Mouse (Mus musculus) cerebellum, adult 2 months (tissue): ENCODE results near the gene H3f3a. TPM values are rescaled to one million over a fixed set of nuclear protein-coding genes. Genes with fewer than 3 reads are reported as not detected.

Experiments used
- DNase-seq, 2 experiments: peaks; one replicate each; pipeline ENCODE4 v3.0.0; 2021
- H3K27ac ChIP-seq: fragments of 200-500 bp; 2 replicates; pipeline ENCODE4 v1.5.1; 2012; ENCODE audit warnings: low read length, control low read depth, inconsistent platforms; ENCODE audit not compliant: insufficient read depth
- H3K27me3 ChIP-seq: fragments of 200-500 bp; 2 replicates; pipeline ENCODE4 v1.6.1; 2012; ENCODE audit warnings: inconsistent platforms, mild to moderate bottlenecking, low read length, moderate library complexity; ENCODE audit not compliant: control insufficient read depth, insufficient read depth
- H3K4me1 ChIP-seq: fragments of 200-500 bp; 2 replicates; pipeline ENCODE4 v1.6.1; 2011; ENCODE audit warnings: low read length; ENCODE audit not compliant: control insufficient read depth, insufficient read depth
- H3K4me3 ChIP-seq: fragments of 200-500 bp; replicated peaks from 2 replicates; pipeline ENCODE3; 2011; ENCODE audit warnings: mild to moderate bottlenecking, low read depth, low read length, control low read depth; ENCODE audit not compliant: insufficient read depth
- CTCF ChIP-seq: fragments of 200-500 bp; IDR thresholded peaks from 2 replicates; pipeline ENCODE4 v1.5.1; 2011; ENCODE audit warnings: low read depth, mild to moderate bottlenecking, control low read depth, low read length, moderate library complexity, borderline replicate concordance; ENCODE audit not compliant: insufficient read depth
- POLR2A ChIP-seq: fragments of 200-500 bp; IDR thresholded peaks from 2 replicates; pipeline ENCODE4 v1.6.1; 2011; ENCODE audit warnings: low read length, control low read depth, borderline replicate concordance; ENCODE audit not compliant: insufficient read depth
- WGBS: fragments of 180-500 bp; shearing (Covaris S2); methylation state at CpG from one replicate; pipeline ENCODE4 v1.1.7; 2018; 5-methylcytosine and 5-hydroxymethylcytosine counted together
- polyA plus RNA-seq: library from polyadenylated mRNA; depleted of rRNA; stranded (reverse); fragments of >200 nt; gene quantifications from 2 replicates; pipeline ENCODE4 v1.2.3, GENCODE M21; 2012

The H3f3a gene
- polyA plus RNA-seq, 1 experiment = 463 TPM

- Histone ChIP-seq H3K4me3 (no peak overlapping the region), H3K27me3 (no peaks in the 10 kb centered on the region), H3K4me1 (peaks cover 33% of the 10 kb centered on the region), H3K27ac (peak overlapping the region; percentile 15)
- WGBS = 24% methylated on average over 14 of the region's 14 CpGs
- TF ChIP-seq POLR2A = no peak
- no peak for TF ChIP-seq CTCF
- peak; percentile 48 to 67 for DNase-seq
Observed at GRCm38 (mm10) chr1:180791821-180792480, 21.8 kb downstream of the H3f3a start.

DNA sequence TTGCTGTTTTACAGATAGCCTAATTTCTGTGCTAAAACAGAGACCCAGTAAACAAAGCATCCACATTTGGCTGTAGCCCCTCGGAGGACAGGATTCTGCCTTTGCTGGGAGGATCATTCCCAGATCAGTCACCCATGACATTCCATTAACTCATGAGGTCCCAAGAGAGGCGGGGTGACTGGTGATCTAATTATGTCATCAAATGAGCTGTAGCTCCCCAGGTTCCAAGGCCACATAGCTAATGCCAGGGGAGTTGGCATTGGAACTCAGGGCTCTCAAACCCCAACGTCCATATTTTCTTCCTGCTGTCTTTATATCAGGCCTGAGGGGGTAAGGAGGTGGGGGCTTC lies 30.2 kb downstream of the H3f3a start:
- no peak overlapping the region for H3K4me3 ChIP-seq
- no peak for TF ChIP-seq CTCF
- TF ChIP-seq POLR2A = no peak
- 35% methylated on average over 3 of the region's 3 CpGs for WGBS
- no peak overlapping the region for H3K27ac ChIP-seq
- no peak for DNase-seq
- no peaks in the 10 kb centered on the region for H3K27me3 ChIP-seq
- H3K4me1 ChIP-seq = peaks cover 4% of the 10 kb centered on the region

GRCm38 (mm10) chr1:180782906-180783579 lies 30.7 kb downstream of the H3f3a start:
- 64% methylated on average over 9 of the region's 9 CpGs for WGBS
- DNase-seq = no peak
- Histone ChIP-seq H3K4me1 (peaks cover 4% of the 10 kb centered on the region), H3K27me3 (no peaks in the 10 kb centered on the region), H3K27ac (no peak overlapping the region), H3K4me3 (no peak overlapping the region)
- TF ChIP-seq CTCF = no peak
- TF ChIP-seq POLR2A = no peak

DNA sequence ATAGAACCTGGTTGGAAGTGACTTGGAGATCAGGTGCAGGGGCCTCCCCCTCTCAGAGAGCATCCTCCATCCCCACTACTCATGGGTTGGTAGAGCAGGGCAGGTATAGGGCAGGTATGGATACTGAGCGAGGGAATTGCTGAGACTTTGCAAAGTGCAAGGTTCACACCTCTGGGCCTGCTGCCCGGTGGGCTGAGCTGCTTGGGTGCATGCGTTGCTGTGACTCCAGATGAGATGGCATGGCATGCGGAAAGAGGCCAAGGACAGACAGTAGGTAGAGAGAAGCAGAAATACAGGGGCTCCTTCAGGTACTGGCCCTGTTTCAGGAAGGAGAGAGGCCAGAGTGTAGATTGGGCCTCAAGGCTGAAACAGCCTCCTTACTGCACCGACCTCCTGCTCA lies 32.5 kb downstream of the H3f3a start:
- H3K27me3 ChIP-seq = no peaks in the 10 kb centered on the region
- no peak overlapping the region for H3K4me3 ChIP-seq
- H3K27ac ChIP-seq = no peak overlapping the region
- DNase-seq = no peak
- TF ChIP-seq CTCF (no peak), POLR2A (no peak)
- WGBS = 90% methylated on average over 5 of the region's 5 CpGs
- peaks cover 13% of the 10 kb centered on the region for H3K4me1 ChIP-seq

DNA sequence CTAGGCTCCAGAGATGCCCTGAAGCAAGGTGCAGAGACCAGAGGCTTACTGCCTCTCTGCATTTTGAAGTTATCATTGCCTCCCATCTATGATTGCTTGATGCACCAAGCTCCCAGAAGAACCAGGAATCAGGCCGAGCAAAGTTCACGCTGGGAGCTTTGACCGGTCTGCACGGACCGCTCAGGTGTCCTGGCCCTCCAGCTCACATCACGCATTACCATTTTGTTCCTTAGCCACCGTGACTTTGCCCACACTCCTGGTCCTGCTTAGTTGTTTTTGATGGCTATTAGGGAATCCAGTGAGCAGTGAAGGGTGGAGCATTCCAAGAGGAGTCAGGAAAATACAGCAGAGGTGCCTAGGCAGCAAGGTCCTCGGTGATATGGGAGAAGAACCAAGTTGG lies 33.5 kb downstream of the H3f3a start:
- DNase-seq = no peak
- Histone ChIP-seq H3K27ac (no peak overlapping the region), H3K4me1 (peaks cover 19% of the 10 kb centered on the region), H3K27me3 (no peaks in the 10 kb centered on the region), H3K4me3 (no peak overlapping the region)
- TF ChIP-seq CTCF = no peak
- no peak for TF ChIP-seq POLR2A
- 93% methylated on average over 8 of the region's 8 CpGs for WGBS

DNA sequence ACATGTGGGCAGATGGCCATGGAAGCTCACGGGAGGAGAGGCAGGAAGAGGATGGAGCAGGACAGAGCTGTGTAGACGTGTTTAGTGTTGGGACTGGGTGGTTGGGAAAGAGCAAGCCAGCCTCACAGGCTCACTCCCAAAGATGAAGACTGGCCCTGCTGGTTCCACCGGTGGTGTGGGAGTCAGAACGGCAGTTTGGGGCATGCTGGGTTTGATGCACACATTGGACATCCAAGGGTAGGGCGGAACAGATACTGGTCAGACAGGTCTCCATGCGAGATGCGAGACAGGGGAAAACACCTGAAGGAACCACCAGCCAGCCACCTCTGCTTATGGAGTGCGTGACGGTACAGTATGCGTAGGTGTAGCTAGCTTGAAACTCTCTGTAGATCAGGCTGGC lies 34.8 kb downstream of the H3f3a start:
- H3K4me3 ChIP-seq = peak overlapping the region; percentile 2
- peaks cover 19% of the 10 kb centered on the region for H3K4me1 ChIP-seq
- no peaks in the 10 kb centered on the region for H3K27me3 ChIP-seq
- WGBS = 64% methylated on average over 10 of the region's 10 CpGs
- TF ChIP-seq CTCF = no peak
- no peak for TF ChIP-seq POLR2A
- no peak for DNase-seq
- H3K27ac ChIP-seq = no peak overlapping the region

GRCm38 (mm10) chr1:180778403-180778754 lies 35.4 kb downstream of the H3f3a start:
- under 1% methylated on average over 13 of the region's 13 CpGs for WGBS
- TF ChIP-seq CTCF (no peak), POLR2A (no peak; the same call in 1 of the 2 replicates)
- Histone ChIP-seq H3K4me3 (peak overlapping the region; percentile 76), H3K27me3 (no peaks in the 10 kb centered on the region), H3K4me1 (peaks cover 19% of the 10 kb centered on the region), H3K27ac (peak overlapping the region; percentile 92)
- DNase-seq = no peak
